Mouse (Mus musculus) kidney, postnatal 0 days (tissue): ENCODE results near the gene Cnih4. TPM values are rescaled to one million over a fixed set of nuclear protein-coding genes. Genes with fewer than 3 reads are reported as not detected.

Experiments
- ATAC-seq: fragments of 200-750 bp; cut with Nextera tagmentation; replicated peaks from 2 replicates; pipeline ENCODE4 v1.8.0; 2017; ENCODE audit warnings: low read depth, moderate number of reproducible peaks, moderate TSS enrichment, moderate library complexity; ENCODE audit not compliant: low FRiP score
- DNase-seq: peaks from one replicate; pipeline ENCODE4 v3.0.0-alpha.2; 2016; ENCODE audit warnings: low spot score
- H3K27ac ChIP-seq: fragments of 300-500 bp; sonication (generic); 2 replicates; pipeline ENCODE4 v1.5.1; 2014; ENCODE audit warnings: mild to moderate bottlenecking
- H3K27me3 ChIP-seq: fragments of 300-500 bp; sonication (generic); 2 replicates; pipeline ENCODE4 v1.6.1; 2014; ENCODE audit warnings: low read length, mixed read lengths; ENCODE audit not compliant: insufficient read depth
- H3K36me3 ChIP-seq: fragments of 300-500 bp; sonication (generic); 2 replicates; pipeline ENCODE4 v1.6.1; 2014; ENCODE audit warnings: low read length, mixed read lengths; ENCODE audit not compliant: insufficient read depth
- H3K4me1 ChIP-seq: fragments of 300-500 bp; sonication (generic); replicated peaks from 2 replicates; pipeline ENCODE4 v1.6.1; 2014; ENCODE audit warnings: antibody characterized with exemption, low read length, mixed read lengths; ENCODE audit not compliant: insufficient read depth
- H3K4me2 ChIP-seq: fragments of 300-500 bp; sonication (generic); 2 replicates; pipeline ENCODE4 v1.6.1; 2014; ENCODE audit warnings: mild to moderate bottlenecking, low read length, moderate library complexity, mixed read lengths
- H3K4me3 ChIP-seq: fragments of 300-500 bp; sonication (generic); replicated peaks from 2 replicates; pipeline ENCODE4 v1.5.1; 2014; ENCODE audit warnings: low read depth, low read length
- H3K9ac ChIP-seq: fragments of 300-500 bp; sonication (generic); 2 replicates; pipeline ENCODE4 v1.6.1; 2014; ENCODE audit warnings: low read depth, low read length
- H3K9me3 ChIP-seq: fragments of 300-500 bp; sonication (generic); replicated peaks from 2 replicates; pipeline ENCODE4 v1.6.1; 2016; ENCODE audit warnings: low read length, inconsistent platforms, mixed read lengths
- CTCF ChIP-seq: IDR thresholded peaks from 2 replicates; pipeline ENCODE4 v1.5.1; 2016; ENCODE audit warnings: antibody characterized with exemption, low read depth, mild to moderate bottlenecking, moderate library complexity
- WGBS: fragments of 180-500 bp; shearing (Covaris S2); extraction: QIAGEN DNeasy Blood & Tissue Kit; methylation state at CpG from one replicate; pipeline ENCODE4 v1.1.7; 2014; 5-methylcytosine and 5-hydroxymethylcytosine counted together
- polyA plus RNA-seq: library from polyadenylated mRNA; unstranded; fragments of >200 nt; fragmentation: Nextera tagmentation; extraction: Ambion mirVana; gene quantifications from 2 replicates; pipeline ENCODE4 v1.2.1, GENCODE M21; 2015

Cnih4 gene
- polyA plus RNA-seq, 1 experiment from 2014 or later, result 123 TPM

- 90% methylated on average over 8 of the region's 8 CpGs for WGBS
- Histone ChIP-seq H3K27ac (no peak overlapping the region), H3K4me1 (peaks cover 7% of the 10 kb centered on the region; the same call in 1 of the 2 replicates)
Measured at GRCm38 (mm10) chr1:181214296-181215035, 70.0 kb downstream of the Cnih4 start.

GRCm38 (mm10) chr1:181216315-181216714 lies 71.8 kb downstream of the Cnih4 start:
- DNase-seq, result no peak
- WGBS, result 87% methylated on average over 2 of the region's 4 CpGs

More at GRCm38 (mm10) chr1:181214296-181215035, 70.0 kb downstream of the Cnih4 start:
- TF ChIP-seq CTCF, result no peak
- DNase-seq, result no peak
- no peaks in the 10 kb centered on the region for H3K36me3 ChIP-seq
- no peaks in the 10 kb centered on the region for H3K27me3 ChIP-seq
- H3K4me2 ChIP-seq, result no peak overlapping the region
- no peak overlapping the region for H3K9ac ChIP-seq
- no peak overlapping the region for H3K4me3 ChIP-seq
- H3K9me3 ChIP-seq, result no peaks in the 10 kb centered on the region
- no peak for ATAC-seq

More at GRCm38 (mm10) chr1:181216315-181216714, 71.8 kb downstream of the Cnih4 start:
- no peaks in the 10 kb centered on the region for H3K27me3 ChIP-seq
- no peak overlapping the region for H3K4me3 ChIP-seq
- H3K36me3 ChIP-seq, result no peaks in the 10 kb centered on the region
- H3K9me3 ChIP-seq, result no peaks in the 10 kb centered on the region
- ATAC-seq, result no peak
- no peak overlapping the region for H3K4me2 ChIP-seq
- H3K27ac ChIP-seq, result no peak overlapping the region
- no peak overlapping the region for H3K9ac ChIP-seq
- peaks cover 7% of the 10 kb centered on the region; the same call in 1 of the 2 replicates for H3K4me1 ChIP-seq
- TF ChIP-seq CTCF, result no peak

Other genes with a start within 250 kb of the Cnih4 start
- gene Pycr2, start 240.4 kb upstream of the Cnih4 start, polyA plus RNA-seq, result 72.6 and 76.5 TPM in 2 replicates
- gene Lefty1, start 209.7 kb upstream of the Cnih4 start, polyA plus RNA-seq, result 1.5 and 1.6 TPM in 2 replicates
- 10.6 and 14.8 TPM in 2 replicates for gene Tmem63a, start 202.3 kb upstream of the Cnih4 start, polyA plus RNA-seq
- 19.1 and 20.2 TPM in 2 replicates for gene Ephx1, start 123.8 kb upstream of the Cnih4 start, polyA plus RNA-seq
- gene 9130409I23Rik, start 93.5 kb upstream of the Cnih4 start, polyA plus RNA-seq, result 0.08 TPM in 1 of 2 replicates, not detected in the other
- gene Nvl, start 489 bp upstream of the Cnih4 start, polyA plus RNA-seq, result 20.3 and 20.4 TPM in 2 replicates
- 39.8 and 40.4 TPM in 2 replicates for gene Wdr26, start 67.3 kb downstream of the Cnih4 start, polyA plus RNA-seq
- 0.13 TPM in 1 of 2 replicates, not detected in the other for gene Cnih3, start 207.9 kb downstream of the Cnih4 start, polyA plus RNA-seq